Mouse (Mus musculus) heart, postnatal 36 days (tissue): Measurements from ENCODE around the gene Hbq1b. TPM values are rescaled to one million over a fixed set of nuclear protein-coding genes. Genes with fewer than 3 reads are reported as not detected.

Experiments
- DNase-seq, 2 experiments: peaks; one replicate each; pipeline ENCODE4 v3.0.0; 2021 to 2022
- intact Hi-C: fragments of 180-260 bp; cut with DNase I; formaldehyde crosslinking; loops from one replicate; pipeline ENCODE4 v1.15.1; 2025
- total RNA-seq, 2 experiments: library from RNA; stranded (reverse); gene quantifications; 2 replicates each; pipeline ENCODE4 v1.2.3; 2021

The Hbq1b gene
- total RNA-seq: 1 to 10 TPM in 1 of 2 experiments, not detected in 1; 1.4 TPM

DNA sequence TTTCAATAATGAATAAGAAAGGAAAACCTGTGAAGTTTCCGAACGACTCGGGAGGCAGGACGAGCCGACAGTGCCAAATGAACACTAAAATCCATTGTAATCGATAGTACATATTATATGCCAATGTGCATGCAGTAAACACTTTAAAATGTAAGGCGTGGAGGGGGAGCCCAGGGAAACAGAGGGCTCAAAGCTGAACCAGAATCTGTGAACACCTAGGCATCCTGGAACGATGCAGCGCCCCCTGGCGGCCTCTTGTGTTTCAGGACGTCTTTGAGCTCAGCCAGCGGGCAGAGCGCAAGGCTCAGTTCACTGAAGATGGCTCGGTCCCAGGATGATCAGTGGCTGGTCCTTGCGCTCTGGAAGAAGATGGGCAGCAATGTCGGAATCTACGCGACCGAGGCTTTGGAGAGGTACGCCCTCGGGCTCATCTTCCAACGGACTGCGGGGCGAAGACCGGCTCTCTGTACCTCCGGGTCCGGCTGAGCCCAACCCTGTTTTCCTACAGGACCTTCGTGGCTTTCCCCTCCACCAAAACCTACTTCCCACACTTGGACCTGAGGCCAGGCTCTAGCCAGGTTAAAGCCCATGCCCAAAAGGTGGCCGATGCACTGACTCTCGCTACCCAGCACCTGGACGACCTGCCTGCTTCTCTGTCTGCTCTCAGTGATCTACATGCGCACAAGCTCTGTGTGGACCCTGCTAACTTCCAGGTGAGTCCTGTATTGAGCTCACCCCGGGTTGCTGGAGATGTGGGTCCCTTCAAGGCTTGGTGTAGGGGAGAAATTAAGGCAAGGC lies at the start of gene Hbq1b:
TSS of gene Hbq1b (plus strand) at position 271 of the 798 bp plus-strand sequence.
- DNase-seq: peak; percentile 76 to 80
- intact Hi-C loops: loop anchor here (1.0 to 5.0 kb wide), 2 partner anchors 50 to 105 kb away; no protein-coding TSS in a partner anchor

DNA sequence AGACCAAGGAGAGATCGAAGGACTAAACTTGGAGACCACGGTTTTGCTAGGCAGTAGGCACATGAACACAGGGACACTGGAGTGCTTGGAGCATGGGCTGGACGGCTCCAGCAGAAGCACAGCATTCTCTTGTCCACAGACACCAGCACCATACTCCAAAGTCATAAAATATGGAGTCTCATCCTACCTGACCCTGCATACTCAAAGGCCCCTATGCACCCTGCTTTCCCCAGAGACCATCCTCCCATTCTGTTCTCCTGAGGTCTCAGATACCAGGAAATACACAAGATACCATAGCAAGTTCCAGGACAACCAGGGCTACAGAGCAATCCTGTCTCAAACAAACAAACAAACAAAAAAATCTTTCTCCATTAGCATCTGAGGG lies 49.4 kb upstream of the Hbq1b start:
- intact Hi-C loops: loop anchor here (5.0 kb wide), 1 partner anchor 50 kb away; the partner anchor contains the start of gene Hbq1b
- no peak for DNase-seq

DNA sequence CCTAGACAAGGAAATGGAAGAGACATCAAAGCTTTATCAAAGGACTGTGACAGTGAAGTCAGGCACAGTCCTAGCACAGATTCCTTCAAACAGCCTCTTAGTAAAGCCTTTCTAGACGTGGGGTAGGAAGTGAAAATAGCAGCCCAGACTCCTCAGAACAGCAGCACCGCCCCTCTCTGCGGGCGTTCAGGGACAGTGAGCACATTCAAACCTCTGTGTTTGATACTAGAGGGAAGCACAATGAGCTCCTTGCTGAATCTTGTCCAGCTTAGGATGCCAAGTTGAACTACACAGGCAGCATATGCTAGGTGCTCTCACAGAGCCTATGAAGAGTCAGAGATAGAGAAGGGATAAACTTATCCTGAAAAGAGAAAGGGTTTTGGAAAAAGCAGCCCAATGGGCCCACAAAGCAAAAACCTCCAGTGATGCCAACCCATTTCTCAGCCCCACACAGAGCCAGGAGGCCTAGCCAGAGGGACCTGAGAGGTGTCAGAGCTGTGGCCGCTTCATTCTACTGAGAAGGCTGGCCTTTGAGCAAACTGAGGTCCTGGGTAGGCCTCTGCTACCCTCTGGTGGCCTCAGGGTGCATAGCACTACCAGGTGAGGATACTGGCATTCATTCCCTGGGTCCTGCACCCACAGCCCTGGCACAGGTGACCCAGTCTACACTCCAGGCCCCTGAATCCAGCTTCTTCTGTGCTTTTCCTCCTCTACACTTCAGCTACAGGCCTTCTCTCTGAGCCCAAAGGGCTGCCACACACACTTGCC lies 48.5 kb upstream of the Hbq1b start:
- DNase-seq: peak; percentile 80 to 81
- intact Hi-C loops: loop anchor here (1.0 to 5.0 kb wide), 3 partner anchors 21 to 56 kb away; partner anchors contain the start of gene Hbq1b

DNA sequence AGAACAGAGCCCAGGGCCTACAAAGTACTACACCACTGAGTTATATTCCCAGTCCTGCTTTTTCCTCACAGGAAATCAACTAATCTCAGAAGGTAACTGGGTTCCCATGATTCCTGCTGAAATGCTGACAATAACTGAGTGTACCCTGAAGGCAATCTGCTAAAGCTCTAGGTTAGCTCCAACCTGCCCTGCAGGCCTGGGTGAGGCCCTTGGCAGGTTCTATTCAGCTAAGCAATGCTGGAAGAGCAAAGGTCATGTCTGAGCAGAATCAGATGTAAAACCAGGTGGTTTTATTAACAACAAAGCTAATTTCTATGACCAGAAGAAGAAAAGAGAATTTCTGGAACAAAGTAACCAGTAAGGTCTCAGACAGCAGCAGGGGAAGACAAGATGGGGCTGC lies 45.4 kb upstream of the Hbq1b start:
- intact Hi-C loops: loop anchor here (5.0 kb wide), 1 partner anchor 34 kb away; the partner anchor contains the start of gene Snrnp25
- DNase-seq: no peak

DNA sequence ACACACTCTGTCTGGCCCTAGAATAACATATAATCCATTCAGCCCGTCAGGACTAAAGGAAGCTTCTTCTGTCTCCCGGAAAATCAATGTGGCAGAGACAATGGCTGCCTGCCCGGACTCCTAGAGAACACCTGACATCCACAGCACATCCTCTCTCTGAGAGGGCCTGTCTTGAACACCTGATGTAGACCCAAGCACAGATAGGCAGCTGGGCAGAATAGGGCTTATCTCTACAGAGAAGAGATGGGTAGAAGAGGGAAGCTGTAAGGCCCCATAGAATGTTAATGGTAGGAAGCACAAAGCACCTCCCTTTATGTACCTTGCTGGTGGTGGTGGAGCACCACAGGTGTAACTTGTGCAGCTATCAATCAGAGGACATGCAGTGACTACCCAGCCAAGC lies 44.6 kb upstream of the Hbq1b start:
- no peak for DNase-seq
- intact Hi-C loops: loop anchor here (5.0 kb wide), 1 partner anchor 35 kb away; the partner anchor contains the start of gene Snrnp25

DNA sequence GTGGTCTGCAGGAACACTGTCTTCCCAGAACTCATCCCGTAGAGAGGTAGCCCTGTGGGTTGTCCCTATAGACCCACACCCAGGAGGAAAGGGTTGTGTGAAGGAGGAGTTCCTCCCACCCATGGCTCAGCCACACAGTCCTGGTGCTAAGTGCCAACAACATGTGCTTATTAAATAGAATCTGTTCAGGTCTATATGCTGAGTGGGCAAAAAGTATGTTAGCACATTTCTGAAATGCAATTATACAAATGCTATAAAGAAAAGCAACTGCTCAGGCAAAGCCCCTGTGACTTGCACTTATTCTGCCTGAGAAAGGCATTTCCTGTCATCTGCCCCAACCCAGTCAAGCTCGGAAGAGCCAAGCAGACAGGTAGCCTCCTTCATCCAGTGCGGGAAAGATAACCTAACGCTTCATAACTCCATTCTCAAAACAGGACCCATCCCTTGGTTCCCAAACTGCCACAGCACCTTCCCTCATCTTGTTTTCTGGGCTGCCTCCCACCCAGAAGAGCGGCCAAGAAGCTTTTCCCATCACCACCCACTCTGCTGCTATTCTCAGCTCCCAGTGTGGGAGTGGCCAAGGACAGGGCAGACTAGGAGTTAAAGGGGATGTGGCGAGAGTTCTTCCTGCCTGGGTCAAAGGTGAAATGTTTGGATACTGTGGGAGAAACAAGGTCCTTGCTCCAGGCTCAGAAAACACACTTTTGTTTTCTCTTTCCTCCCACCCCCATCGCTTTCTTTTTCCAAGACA lies 43.4 kb upstream of the Hbq1b start:
- intact Hi-C loops: loop anchor here (5.0 kb wide), 1 partner anchor 36 kb away; the partner anchor contains the start of gene Snrnp25
- DNase-seq: peak in 1 of 2 experiments; percentile 13

DNA sequence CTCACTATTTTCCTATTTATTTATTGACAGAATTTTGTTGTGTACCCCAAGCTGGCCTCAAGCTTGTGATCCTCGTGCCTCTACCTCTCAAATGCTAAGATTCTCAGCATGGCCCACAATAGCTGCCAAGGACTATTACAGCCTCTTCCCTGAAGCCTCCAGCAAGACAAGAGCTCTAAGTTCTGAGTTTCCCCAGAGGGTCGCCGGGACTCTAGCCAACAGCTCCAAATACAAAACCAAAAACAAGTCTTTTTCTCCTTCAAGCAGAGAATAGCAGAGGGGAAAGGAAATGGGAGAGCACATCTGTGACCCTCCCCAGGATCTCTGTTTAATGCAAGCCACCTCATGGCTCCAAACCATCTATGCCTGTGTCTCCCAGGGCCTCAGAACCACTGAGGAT lies 42.7 kb upstream of the Hbq1b start:
- intact Hi-C loops: loop anchor here (5.0 kb wide), 1 partner anchor 37 kb away; the partner anchor contains the start of gene Snrnp25
- peak in 1 of 2 experiments; percentile 36 for DNase-seq

DNA sequence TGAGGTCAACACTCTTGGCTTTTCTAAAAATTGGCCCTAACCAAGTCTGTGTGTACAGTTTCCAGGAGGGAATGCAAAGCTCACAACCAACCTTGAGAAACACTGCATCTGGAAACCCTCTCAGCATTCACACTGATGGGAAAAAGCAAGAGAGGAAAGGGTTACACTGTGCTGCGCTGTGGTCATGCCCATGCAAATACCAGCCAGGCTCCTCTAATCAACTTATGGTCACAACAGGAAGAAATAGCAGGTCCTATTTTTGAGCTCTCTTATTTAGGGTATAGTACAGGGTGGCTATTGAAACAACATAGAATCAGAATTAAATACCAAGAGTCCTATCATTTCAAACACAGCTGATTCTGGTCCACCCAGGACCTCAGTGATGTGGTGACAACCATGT lies 42.1 kb upstream of the Hbq1b start:
- DNase-seq: no peak
- intact Hi-C loops: loop anchor here (5.0 kb wide), 1 partner anchor 37 kb away; the partner anchor contains the start of gene Snrnp25

DNA sequence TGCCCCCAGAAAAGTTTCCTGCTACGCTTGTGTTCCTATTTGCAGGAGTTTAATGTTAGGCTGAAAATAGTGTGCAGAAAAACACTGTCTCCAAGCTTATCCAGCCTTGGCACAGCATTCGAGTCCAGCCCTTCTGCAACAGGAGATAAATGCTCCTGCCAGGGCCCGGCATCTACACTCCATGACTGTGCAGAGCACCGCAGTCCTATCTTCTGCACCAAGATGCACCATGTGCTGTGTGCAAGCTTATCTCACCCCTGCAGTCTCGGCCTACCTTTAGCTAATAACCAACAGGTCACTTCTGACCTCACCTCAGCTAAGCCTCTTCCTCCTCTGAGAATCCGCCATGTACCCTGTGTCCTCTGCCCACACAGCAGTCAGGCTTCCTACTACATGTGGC lies 41.2 kb upstream of the Hbq1b start:
- intact Hi-C loops: no loop called here
- no peak for DNase-seq

DNA sequence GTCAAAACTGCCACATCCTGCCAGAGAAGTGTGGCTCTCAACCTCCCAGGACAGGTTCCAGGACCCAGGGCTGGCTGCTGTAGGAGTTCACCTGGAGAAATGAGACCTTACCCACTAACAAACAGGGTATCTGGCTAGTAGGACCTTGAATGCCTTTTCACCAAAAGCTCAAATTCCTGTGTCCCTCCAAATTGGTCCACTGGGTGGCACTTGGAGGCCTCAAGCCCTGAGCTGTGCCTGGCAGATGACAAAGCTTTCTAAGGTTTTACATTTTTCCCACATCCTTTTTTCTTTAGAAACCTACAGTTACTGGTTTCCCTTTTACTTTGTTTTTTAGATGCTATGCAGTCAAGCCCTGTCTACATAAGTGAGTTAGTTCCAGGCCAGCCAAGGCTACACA lies 39.7 kb upstream of the Hbq1b start:
- DNase-seq: no peak
- intact Hi-C loops: no loop called here

DNA sequence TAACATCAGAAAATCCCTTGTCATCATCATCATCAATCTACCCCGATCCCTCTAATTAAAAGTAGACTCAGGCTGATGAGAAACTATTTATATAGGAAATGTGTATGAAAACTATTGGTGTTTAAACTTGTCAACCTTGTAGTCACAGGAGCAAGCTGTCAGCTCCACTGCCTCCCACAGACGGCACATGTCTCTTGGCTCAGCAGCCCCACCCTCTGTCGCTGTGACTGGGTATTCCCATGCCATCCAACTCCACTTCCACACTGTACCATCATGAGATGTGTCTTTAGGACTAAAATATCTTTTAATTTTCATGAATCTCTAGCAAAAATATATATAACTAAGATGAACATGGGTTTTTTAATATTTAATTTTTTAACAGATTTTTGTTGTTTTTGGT lies 38.4 kb upstream of the Hbq1b start:
- DNase-seq: no peak
- intact Hi-C loops: no loop called here

DNA sequence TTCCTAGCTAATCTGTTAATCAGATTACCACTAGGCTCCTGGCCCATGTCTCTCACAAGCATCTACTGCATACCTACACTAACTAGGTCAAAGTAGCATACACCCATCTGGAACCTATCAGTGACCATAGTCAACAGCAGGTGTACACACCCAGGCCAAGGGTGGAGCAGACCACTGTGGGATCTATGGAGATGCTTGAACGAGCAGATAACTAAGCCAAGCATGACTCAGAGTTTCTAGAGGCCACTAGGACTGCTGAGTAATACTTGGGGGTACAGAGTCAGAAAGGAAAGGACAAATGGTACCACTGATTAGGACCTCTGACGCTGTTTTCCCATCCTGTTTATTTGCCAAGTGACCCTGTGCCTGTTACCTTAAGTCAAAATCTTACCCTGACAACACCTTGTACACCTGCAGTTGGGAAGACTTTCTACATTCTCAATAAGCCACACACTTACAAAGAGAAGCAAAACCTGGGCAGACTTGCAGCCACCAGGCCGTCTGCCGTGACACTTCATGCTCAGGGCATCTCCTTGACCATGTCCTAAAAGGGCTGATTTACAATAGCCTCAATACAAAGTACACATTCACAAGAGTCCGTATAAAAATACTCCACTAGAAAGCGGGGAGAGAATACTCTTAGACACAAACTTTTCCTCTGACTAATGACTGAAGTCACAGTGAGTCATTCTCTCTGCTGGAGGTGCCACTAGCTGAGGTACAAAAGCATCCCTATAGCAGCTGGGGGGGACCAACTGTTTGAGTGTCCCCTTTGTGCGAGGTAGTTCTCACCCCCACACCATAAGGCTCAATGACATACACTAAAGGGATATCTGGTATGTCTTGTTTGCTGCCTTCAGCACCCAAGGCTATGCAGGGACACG lies 35.6 kb upstream of the Hbq1b start:
- intact Hi-C loops: no loop called here
- no peak for DNase-seq

DNA sequence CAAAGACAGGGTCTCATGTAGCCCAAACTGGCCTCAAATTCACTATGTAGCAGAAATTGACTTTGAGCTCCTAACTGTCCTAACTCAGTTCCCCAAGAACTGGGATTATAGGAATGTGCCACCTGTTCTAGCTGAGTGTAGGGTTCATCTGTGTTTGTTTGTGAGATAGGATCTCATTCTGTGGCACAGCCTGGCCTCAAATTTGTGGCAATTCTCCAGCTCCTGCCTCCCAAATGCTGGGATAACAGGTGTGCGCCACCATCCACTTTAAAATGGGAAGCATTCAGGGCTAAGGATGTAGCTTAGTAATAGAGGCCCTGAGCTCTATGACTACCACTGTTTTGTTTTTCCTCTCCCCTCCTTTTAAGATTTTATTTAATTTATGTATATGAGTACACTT lies 33.6 kb upstream of the Hbq1b start:
- no peak for DNase-seq

DNA sequence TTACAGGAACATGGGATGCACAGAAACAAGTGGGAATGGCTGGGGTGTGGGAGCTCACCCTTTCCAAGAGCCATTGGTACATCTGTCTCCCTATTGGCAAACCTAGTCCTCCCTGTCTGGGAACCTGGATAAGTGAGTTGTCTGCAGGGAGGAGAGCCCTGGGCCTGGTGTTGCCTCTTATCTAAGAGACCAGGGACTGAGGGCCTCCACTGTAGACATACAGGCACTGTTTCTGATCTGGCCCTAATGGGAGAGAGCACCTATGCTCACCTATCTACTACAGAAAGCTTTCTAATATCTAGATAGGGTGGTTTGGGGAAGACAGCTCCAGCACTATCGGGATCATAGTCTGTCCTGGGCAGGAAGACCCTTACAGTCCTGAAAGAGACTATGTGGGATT lies 30.6 kb upstream of the Hbq1b start:
- no peak for DNase-seq
- intact Hi-C loops: no loop called here

More for the DNA sequence above, 33.6 kb upstream of the Hbq1b start:
- intact Hi-C loops: no loop called here

DNA sequence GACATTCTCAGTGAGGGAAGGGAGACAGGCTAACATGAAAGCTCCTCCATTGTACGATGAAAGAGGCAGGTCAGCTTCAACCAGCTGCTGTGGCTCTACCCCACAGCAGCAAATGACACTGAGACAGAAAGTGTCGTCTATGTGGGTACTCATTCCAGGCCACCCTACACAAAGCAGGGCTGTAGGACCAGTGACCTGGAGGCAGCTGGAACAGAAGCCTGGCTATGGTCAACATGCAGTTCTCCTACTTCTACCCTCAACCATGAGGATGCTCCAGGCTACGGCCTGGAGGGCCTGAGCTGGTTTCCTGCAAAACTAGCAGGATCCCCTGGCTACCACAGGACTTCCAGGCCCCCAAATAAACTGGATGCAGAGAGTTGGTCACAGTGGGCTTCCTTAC lies 30.2 kb upstream of the Hbq1b start:
- no peak for DNase-seq
- intact Hi-C loops: no loop called here

DNA sequence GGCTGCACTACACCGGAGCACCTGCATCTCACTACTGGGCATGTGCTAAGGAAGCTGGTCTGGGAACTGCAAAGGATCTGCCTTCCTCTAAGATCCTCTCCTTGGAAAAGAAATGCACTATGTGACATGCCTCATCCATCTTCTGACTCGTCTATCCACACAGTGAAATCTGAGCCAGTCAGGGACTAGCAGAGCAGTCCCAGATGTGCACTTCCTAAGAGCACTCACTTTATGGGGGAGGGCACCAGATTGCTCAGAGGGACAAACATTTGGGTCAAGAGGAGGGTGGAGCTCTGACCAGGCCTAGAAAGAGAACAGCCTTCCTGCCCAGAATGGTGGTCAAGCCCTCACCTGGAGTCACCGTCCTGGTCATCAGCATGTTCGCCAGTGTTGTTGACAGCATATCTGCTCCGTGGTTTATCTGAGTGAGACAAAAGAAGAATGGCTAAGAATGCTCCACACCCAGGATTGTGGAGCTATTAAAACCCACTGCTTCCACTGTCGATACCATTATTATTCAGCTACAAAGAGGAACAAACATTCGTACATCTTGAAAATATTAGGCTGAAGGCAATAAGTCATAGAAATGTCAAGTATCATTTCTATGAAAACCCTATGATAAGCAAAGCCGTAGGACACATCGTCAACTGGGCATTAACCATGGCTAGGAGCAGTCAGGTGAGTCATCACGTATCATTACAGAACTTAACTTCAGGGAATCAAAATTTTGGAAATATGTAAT lies 23.9 kb upstream of the Hbq1b start:
- intact Hi-C loops: no loop called here
- no peak for DNase-seq

DNA sequence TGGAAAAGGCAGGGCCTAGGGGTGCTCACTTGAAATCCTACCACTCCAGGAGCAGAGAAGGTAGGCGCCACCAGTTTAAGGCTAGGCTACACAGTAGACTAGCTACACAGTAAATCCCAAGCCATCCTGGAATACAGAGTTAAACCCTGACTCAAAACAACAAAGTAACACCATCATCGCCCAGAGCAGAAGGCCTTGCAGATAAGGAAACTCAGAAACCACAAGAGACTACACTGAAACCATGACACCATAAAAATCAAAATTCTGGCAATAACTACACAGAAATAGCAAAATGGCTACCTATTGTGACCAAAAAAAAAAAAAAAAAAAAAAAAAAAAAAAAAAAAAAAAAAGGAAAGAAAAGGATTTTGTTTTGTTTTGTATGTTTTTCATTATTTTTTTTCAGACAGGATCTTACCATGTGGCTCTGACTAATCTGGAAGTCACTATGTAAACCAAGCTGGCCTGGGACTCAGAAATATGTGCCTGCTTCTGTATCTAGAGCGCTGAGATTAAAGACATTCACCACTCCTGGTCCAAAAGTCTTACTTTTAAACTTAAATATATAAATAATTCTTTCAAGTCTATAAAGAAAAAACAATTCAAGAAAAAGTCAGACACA lies 21.5 kb upstream of the Hbq1b start:
- no peak for DNase-seq
- intact Hi-C loops: no loop called here

DNA sequence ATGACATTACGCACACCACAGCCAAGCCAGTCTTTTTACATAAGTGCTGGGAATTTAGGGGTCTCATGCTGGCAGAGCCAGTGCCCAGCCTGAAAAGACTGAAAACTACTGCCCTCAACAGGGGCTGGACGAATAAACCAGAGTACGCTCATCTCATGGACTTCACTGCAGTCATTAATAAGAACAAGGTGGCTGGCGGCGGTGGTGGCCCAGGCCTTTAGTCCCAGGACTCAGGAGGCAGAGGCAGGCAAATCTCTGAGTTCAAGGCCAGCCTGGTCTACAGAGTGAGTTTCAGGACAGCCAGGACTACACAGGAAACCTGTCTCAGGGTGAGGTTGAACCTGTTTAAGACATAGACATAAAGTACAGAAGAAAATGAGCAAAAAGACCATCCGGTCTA lies 20.6 kb upstream of the Hbq1b start:
- DNase-seq: no peak
- intact Hi-C loops: no loop called here
